Mouse (Mus musculus) stomach, embryonic 15.5 days (tissue): ENCODE measurements around the gene Olfr981. TPM values are rescaled to one million over a fixed set of nuclear protein-coding genes. Genes with fewer than 3 reads are reported as not detected.
"Not testable (repeated sequence)": the region's sequence is repeated elsewhere in the genome, so short reads cannot be mapped to it uniquely, and the experiment has no call there.

Source experiments
- ATAC-seq: fragments of 200-750 bp; cut with Nextera tagmentation; 2 replicates; pipeline ENCODE4 v1.8.0; 2017; ENCODE audit warnings: low read depth, moderate number of reproducible peaks, moderate TSS enrichment; ENCODE audit not compliant: insufficient read depth, low FRiP score
- H3K27ac ChIP-seq: fragments of 300-500 bp; sonication (generic); 2 replicates; pipeline ENCODE4 v1.5.1; 2015; ENCODE audit warnings: mild to moderate bottlenecking, inconsistent platforms
- H3K27me3 ChIP-seq: fragments of 300-500 bp; sonication (generic); replicated peaks from 2 replicates; pipeline ENCODE4 v1.6.1; 2015; ENCODE audit warnings: inconsistent platforms
- H3K36me3 ChIP-seq: fragments of 300-500 bp; sonication (generic); 2 replicates; pipeline ENCODE4 v1.6.1; 2015; ENCODE audit warnings: inconsistent platforms
- H3K4me1 ChIP-seq: fragments of 300-500 bp; sonication (generic); 2 replicates; pipeline ENCODE4 v1.6.1; 2015; ENCODE audit warnings: inconsistent platforms
- H3K4me2 ChIP-seq: fragments of 300-500 bp; sonication (generic); 2 replicates; pipeline ENCODE4 v1.6.1; 2015; ENCODE audit warnings: mild to moderate bottlenecking, inconsistent platforms
- H3K4me3 ChIP-seq: fragments of 300-500 bp; sonication (generic); replicated peaks from 2 replicates; pipeline ENCODE4 v1.5.1; 2015; ENCODE audit warnings: inconsistent platforms
- H3K9ac ChIP-seq: fragments of 300-500 bp; sonication (generic); 2 replicates; pipeline ENCODE4 v1.6.1; 2015; ENCODE audit warnings: inconsistent platforms
- H3K9me3 ChIP-seq: fragments of 300-500 bp; sonication (generic); 2 replicates; pipeline ENCODE4 v1.6.1; 2016; ENCODE audit warnings: inconsistent platforms
- WGBS: fragments of 180-500 bp; shearing (Covaris S2); methylation state at CpG from one replicate; pipeline ENCODE4 v1.1.7; 2015; 5-methylcytosine and 5-hydroxymethylcytosine counted together
- polyA plus RNA-seq: library from polyadenylated mRNA; unstranded; fragments of >200 nt; fragmentation: Nextera tagmentation; extraction: Ambion mirVana; gene quantifications from 2 replicates; pipeline ENCODE4 v1.2.1, GENCODE M21; 2015

Gene Olfr981
- not detected in 2 replicates for polyA plus RNA-seq

DNA sequence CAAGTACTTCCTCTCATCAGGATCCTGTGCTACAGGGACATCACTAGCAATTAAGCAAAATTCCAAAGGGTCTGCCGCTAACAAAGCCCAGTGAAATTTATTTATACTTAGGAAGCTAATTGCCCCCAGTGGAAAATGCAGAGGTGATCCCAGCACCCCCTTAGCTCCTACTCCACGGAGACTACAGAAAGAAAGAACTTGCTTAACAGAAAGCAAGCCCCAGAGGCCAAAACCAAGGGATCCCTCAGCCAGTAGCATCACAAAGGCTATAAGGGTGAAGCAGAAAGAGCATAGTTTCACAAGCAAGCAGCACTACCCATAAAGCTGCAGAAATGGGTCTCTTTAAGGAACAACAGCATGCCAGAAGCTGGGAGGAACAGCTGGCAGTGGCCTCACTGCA, at the start of gene Olfr981:
TSS of gene Olfr981 (plus strand) at position 301 of the 400 bp plus-strand sequence.
- 56% methylated on average over 2 of the region's 2 CpGs for WGBS
- no peak for ATAC-seq
- Histone ChIP-seq H3K4me2 (no peak within 1 kb of the TSS), H3K9ac (no peak within 1 kb of the TSS), H3K36me3 (no peaks in the 10 kb centered on the region), H3K4me3 (no peak within 1 kb of the TSS), H3K27me3 (no peaks in the 10 kb centered on the region), H3K9me3 (no peaks in the 10 kb centered on the region), H3K4me1 (no peaks in the 10 kb centered on the region), H3K27ac (no peak within 1 kb of the TSS)

DNA sequence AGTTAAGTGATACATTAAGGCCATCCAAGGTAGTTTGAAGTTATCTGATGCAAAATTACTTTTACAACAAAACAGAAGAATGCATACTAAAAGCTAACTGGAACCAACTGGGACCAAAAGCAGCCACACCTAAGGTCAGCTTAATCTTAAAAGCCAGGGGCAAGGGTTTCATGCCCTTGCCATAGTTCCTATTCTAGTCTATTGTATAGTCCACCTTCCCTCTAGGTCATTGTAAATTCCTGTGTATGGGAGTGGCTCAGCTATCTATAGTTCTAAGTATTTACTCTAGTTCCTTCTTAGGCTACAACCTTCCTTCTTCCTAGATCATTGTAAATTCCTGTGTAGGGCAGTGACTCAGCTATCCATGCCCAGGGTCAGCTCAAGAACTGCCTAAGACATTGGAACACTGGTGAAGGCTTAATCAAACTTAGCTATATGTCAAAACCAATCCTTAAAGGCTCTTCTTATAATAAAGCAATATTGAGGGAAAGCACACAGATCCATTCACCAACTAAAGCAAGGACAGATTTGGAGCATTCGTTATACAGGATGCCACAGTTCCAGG, 44.6 kb upstream of the Olfr981 start:
- H3K4me3 ChIP-seq, H3K4me2 ChIP-seq, ATAC-seq, H3K36me3 ChIP-seq, H3K27ac ChIP-seq, H3K4me1 ChIP-seq, H3K27me3 ChIP-seq, H3K9me3 ChIP-seq, H3K9ac ChIP-seq: not testable (repeated sequence)
- 83% methylated on average over 1 of the region's 1 CpGs for WGBS

- H3K9ac ChIP-seq = no peak within 1 kb of the TSS
- H3K4me3 ChIP-seq = no peak within 1 kb of the TSS
- no peaks in the 10 kb centered on the region for H3K36me3 ChIP-seq
- no peak within 1 kb of the TSS for H3K27ac ChIP-seq
- H3K27me3 ChIP-seq = no peaks in the 10 kb centered on the region
- WGBS = 81% methylated on average over 2 of the region's 2 CpGs
- no peak within 1 kb of the TSS for H3K4me2 ChIP-seq
- no peaks in the 10 kb centered on the region for H3K4me1 ChIP-seq
- ATAC-seq = no peak
- no peaks in the 10 kb centered on the region for H3K9me3 ChIP-seq
Measured at GRCm38 (mm10) chr9:39991813-39992212, 29.5 kb upstream of the Olfr981 start, which contains the start of gene Olfr978. Olfr978 (plus strand) TSS chr9:39992113.

DNA sequence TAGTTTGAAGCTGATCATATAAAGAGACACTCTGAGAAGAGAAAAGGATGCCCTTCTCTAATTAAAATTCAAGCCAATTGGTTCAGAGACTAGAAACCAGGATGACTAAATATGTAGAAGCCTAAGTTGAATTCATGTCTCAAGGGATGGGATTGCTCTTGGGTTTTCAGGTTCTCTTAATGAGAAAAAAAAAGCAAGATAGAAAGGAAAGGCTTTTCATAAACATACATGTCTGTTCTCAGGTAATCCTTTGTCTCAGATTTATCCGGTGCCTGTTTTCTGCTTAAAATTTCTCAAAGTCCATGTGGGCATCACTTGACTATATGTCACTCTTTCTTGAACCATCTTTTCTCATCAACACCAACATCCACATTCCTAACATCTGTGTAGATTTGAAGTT, 17.9 kb upstream of the Olfr981 start, which contains the start of gene Olfr979:
TSS of gene Olfr979 (minus strand) at position 101 of the 400 bp plus-strand sequence.
- H3K4me1 ChIP-seq = no peaks in the 10 kb centered on the region
- no peak within 1 kb of the TSS for H3K27ac ChIP-seq
- H3K27me3 ChIP-seq = no peaks in the 10 kb centered on the region
- H3K9me3 ChIP-seq = no peaks in the 10 kb centered on the region
- no peak within 1 kb of the TSS for H3K4me2 ChIP-seq
- ATAC-seq = no peak
- no peak within 1 kb of the TSS for H3K9ac ChIP-seq
- WGBS = 97% methylated on average over 1 of the region's 1 CpGs
- no peak within 1 kb of the TSS for H3K4me3 ChIP-seq
- H3K36me3 ChIP-seq = no peaks in the 10 kb centered on the region

GRCm38 (mm10) chr9:40009482-40009881, 11.8 kb upstream of the Olfr981 start, which contains the start of gene Olfr980:
Olfr980 (minus strand) TSS chr9:40009582.
- Histone ChIP-seq H3K9me3 (no peaks in the 10 kb centered on the region), H3K27ac (no peak within 1 kb of the TSS), H3K4me2 (no peak within 1 kb of the TSS), H3K9ac (no peak within 1 kb of the TSS), H3K36me3 (no peaks in the 10 kb centered on the region), H3K27me3 (no peaks in the 10 kb centered on the region), H3K4me3 (no peak within 1 kb of the TSS), H3K4me1 (no peaks in the 10 kb centered on the region)
- WGBS = 74% methylated on average over 1 of the region's 1 CpGs
- ATAC-seq = no peak

- no peak overlapping the region for H3K27ac ChIP-seq
- no peaks in the 10 kb centered on the region for H3K27me3 ChIP-seq
- no peaks in the 10 kb centered on the region for H3K9me3 ChIP-seq
- no peaks in the 10 kb centered on the region for H3K36me3 ChIP-seq
- H3K4me1 ChIP-seq = no peaks in the 10 kb centered on the region
- H3K4me3 ChIP-seq = no peak overlapping the region
- no peak overlapping the region for H3K9ac ChIP-seq
- WGBS = 91% methylated on average over 19 of the region's 19 CpGs
- ATAC-seq = no peak
- no peak overlapping the region for H3K4me2 ChIP-seq
Measured at GRCm38 (mm10) chr9:40050138-40050537, 28.9 kb downstream of the Olfr981 start.

DNA sequence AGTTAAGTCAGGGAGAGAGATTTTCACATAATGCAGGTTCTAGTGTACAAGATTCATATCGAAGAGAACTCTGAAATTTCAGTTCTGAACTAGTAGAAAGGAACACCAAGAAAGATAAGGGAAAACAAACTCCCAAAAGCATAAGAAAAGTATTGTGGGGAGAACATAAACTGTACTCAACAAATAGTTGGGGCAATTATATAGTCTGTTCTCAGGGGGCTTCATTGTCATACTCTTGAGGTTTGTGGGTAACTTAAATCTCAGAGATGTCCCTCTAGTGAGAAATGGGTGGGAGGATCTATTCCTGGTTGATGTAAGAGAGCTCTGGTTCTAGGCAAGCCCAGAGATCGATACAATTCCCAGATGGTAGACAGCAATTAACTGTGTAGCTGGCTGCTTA, 52.3 kb downstream of the Olfr981 start, which contains the start of gene Olfr982:
TSS of gene Olfr982 (plus strand) at position 301 of the 400 bp plus-strand sequence.
- no peaks in the 10 kb centered on the region for H3K27me3 ChIP-seq
- H3K9ac ChIP-seq = no peak within 1 kb of the TSS
- WGBS = 74% methylated on average over 2 of the region's 2 CpGs
- H3K4me2 ChIP-seq = no peak within 1 kb of the TSS
- no peak for ATAC-seq
- no peaks in the 10 kb centered on the region for H3K4me1 ChIP-seq
- no peak within 1 kb of the TSS for H3K4me3 ChIP-seq
- H3K27ac ChIP-seq = no peak within 1 kb of the TSS
- H3K36me3 ChIP-seq = no peaks in the 10 kb centered on the region
- no peaks in the 10 kb centered on the region for H3K9me3 ChIP-seq

Other genes with a start within 250 kb of the Olfr981 start
- not detected in 2 replicates for gene Olfr968, start 238.2 kb upstream of the Olfr981 start, polyA plus RNA-seq
- not detected in 2 replicates for gene Olfr969, start 230.5 kb upstream of the Olfr981 start, polyA plus RNA-seq
- not detected in 2 replicates for gene Olfr970, start 212.6 kb upstream of the Olfr981 start, polyA plus RNA-seq
- gene Olfr971, start 184.6 kb upstream of the Olfr981 start, polyA plus RNA-seq = not detected in 2 replicates
- gene Olfr972, start 155.0 kb upstream of the Olfr981 start, polyA plus RNA-seq = not detected in 2 replicates
- not detected in 2 replicates for gene Olfr229, start 114.1 kb upstream of the Olfr981 start, polyA plus RNA-seq
- not detected in 2 replicates for gene Olfr974, start 84.0 kb upstream of the Olfr981 start, polyA plus RNA-seq
- 0.04 TPM in 1 of 2 replicates, not detected in the other for gene Olfr975, start 69.4 kb upstream of the Olfr981 start, polyA plus RNA-seq
- not detected in 2 replicates for gene Olfr976, start 60.3 kb upstream of the Olfr981 start, polyA plus RNA-seq
- not detected in 2 replicates for gene Olfr978, start 29.4 kb upstream of the Olfr981 start, polyA plus RNA-seq
- not detected in 2 replicates for gene Olfr979, start 18.0 kb upstream of the Olfr981 start, polyA plus RNA-seq
- gene Olfr980, start 11.9 kb upstream of the Olfr981 start, polyA plus RNA-seq = not detected in 2 replicates
- gene Olfr982, start 52.4 kb downstream of the Olfr981 start, polyA plus RNA-seq = not detected in 2 replicates
- not detected in 2 replicates for gene Olfr983, start 72.1 kb downstream of the Olfr981 start, polyA plus RNA-seq
- gene Olfr984, start 92.7 kb downstream of the Olfr981 start, polyA plus RNA-seq = not detected in 2 replicates
- not detected in 2 replicates for gene Olfr985, start 108.7 kb downstream of the Olfr981 start, polyA plus RNA-seq
- gene Tmem225, start 126.7 kb downstream of the Olfr981 start, polyA plus RNA-seq = not detected in 2 replicates
- gene Olfr986, start 159.5 kb downstream of the Olfr981 start, polyA plus RNA-seq = not detected in 2 replicates
- gene Zfp202, start 170.9 kb downstream of the Olfr981 start, polyA plus RNA-seq = 4.2 and 4.7 TPM in 2 replicates
- gene Scn3b, start 247.8 kb downstream of the Olfr981 start, polyA plus RNA-seq = 5.2 and 6.1 TPM in 2 replicates